Mouse (Mus musculus) MN1 (cell line): Measurements from ENCODE around the gene Ets2.
"Not testable (repeated sequence)": the region's sequence is repeated elsewhere in the genome, so short reads cannot be mapped to it uniquely, and the experiment has no call there.

Experiments used
- DNase-seq: peaks from one replicate; pipeline ENCODE4 v3.0.0-alpha.2; 2016; ENCODE audit warnings: low spot score

Gene Ets2

GRCm38 (mm10) chr16:95736059-95736458, 34.2 kb downstream of the Ets2 start:
- DNase-seq, result no peak

- no peak for DNase-seq
Measured at GRCm38 (mm10) chr16:95736470-95736869, 34.6 kb downstream of the Ets2 start.

- DNase-seq, result no peak
Measured at GRCm38 (mm10) chr16:95739522-95739921, 37.6 kb downstream of the Ets2 start.

GRCm38 (mm10) chr16:95741358-95741757, 39.5 kb downstream of the Ets2 start:
- no peak for DNase-seq

GRCm38 (mm10) chr16:95741915-95742739, 40.3 kb downstream of the Ets2 start:
- no peak for DNase-seq

GRCm38 (mm10) chr16:95742740-95743030, 40.8 kb downstream of the Ets2 start:
- no peak for DNase-seq

GRCm38 (mm10) chr16:95743104-95743503, 41.2 kb downstream of the Ets2 start:
- no peak for DNase-seq

- DNase-seq, result no peak
Measured at GRCm38 (mm10) chr16:95744771-95745170, 42.9 kb downstream of the Ets2 start.

- DNase-seq, result no peak
Measured at GRCm38 (mm10) chr16:95745685-95746084, 43.8 kb downstream of the Ets2 start.

- no peak for DNase-seq
Measured at GRCm38 (mm10) chr16:95746565-95746964, 44.7 kb downstream of the Ets2 start.

- no peak for DNase-seq
Measured at GRCm38 (mm10) chr16:95749291-95750103, 47.6 kb downstream of the Ets2 start.

- DNase-seq, result no peak
Measured at GRCm38 (mm10) chr16:95750211-95750629, 48.3 kb downstream of the Ets2 start.

GRCm38 (mm10) chr16:95752502-95752901, 50.6 kb downstream of the Ets2 start:
- no peak for DNase-seq

GRCm38 (mm10) chr16:95753295-95753694, 51.4 kb downstream of the Ets2 start:
- DNase-seq, result peak; percentile 55

- no peak for DNase-seq
Measured at GRCm38 (mm10) chr16:95759151-95759987, 57.5 kb downstream of the Ets2 start.

- DNase-seq, result no peak
Measured at GRCm38 (mm10) chr16:95759988-95760391, 58.1 kb downstream of the Ets2 start.

GRCm38 (mm10) chr16:95761742-95762141, 59.9 kb downstream of the Ets2 start:
- DNase-seq, result no peak

GRCm38 (mm10) chr16:95763201-95763600, 61.3 kb downstream of the Ets2 start:
- no peak for DNase-seq

GRCm38 (mm10) chr16:95764041-95764440, 62.2 kb downstream of the Ets2 start:
- DNase-seq, result not testable (repeated sequence)

GRCm38 (mm10) chr16:95766181-95766580, 64.3 kb downstream of the Ets2 start:
- no peak for DNase-seq

- no peak for DNase-seq
Measured at GRCm38 (mm10) chr16:95767246-95767645, 65.4 kb downstream of the Ets2 start.
